Mouse (Mus musculus): ENCODE results near the gene Dnajc11.

Gene Dnajc11

DNA sequence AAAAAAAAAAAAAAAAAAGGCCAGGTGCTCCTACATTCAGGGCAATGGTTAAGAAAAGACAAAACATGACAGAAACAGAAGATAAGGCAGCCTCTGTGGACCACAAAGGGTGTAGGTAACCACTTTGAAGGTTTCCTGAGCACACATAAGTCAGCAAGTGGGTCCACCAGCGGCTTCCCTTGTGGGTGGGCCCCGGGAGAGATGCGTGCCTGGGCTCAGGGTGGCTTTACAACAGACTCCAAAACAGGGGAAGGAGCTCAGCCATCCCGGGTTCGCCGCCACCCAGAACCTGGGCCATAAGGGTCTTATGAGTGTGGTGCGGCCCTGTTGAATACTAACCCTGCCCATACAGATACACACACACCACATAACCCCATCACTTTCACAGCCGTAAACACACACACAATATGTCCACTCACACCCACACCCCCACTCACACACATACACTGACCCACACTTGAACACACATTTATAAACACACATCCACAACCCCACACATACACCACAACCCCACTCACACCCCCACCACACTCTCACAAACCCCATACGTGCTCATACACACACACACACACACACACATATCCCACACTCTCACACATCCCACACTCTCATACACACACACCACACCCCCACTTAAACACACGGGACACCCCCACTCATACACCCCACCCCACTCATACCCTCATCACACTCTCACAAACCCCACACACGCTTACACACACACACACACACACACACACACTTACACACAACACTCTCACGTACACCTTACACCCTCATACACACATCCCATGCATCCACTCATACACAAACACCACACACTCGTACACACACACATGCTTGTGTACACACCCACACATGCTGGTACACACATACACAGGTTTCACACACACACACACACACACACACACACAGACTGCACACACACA, 651 bp upstream of the Dnajc11 start:
- no peak for DNase-seq

DNA sequence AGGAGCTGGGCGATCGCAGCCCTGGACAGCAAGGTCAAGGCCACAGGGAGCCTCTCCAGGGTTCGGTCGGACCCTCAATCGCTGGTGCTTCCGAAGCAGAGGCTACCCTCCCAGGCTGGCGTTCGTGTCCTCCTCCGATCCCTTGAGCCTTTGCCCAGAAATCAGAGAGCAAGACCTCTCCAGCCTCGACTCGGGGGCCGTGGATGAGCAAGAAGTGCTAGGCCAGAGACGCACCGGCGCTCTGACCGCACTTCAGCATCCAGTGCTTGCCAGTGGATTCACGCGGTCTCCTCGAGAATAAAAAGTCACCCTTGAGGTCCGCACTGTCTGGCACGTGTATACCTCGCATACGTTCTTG, 703 bp downstream of the Dnajc11 start:
- no peak for DNase-seq

DNA sequence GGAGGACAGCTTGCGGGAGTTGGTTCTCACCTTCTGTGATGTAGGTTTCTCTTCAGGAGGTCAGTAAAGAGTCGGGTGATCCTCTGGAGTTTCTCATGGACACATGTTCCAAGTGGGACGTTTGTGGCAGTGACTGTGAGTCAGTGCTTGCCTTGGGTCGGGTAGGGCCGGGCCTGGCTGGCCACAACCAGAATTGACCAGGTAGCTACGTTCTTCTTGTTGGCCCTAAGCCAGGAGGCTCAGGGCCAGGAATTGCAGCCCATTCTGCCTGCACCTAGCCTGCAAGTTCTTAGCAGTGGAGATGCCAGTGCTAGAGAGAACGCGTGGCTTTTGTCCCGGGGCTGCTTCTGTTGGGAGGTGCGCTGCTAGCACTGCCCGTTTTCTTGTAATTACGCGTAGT, 4.0 kb downstream of the Dnajc11 start:
- no peak for DNase-seq

DNA sequence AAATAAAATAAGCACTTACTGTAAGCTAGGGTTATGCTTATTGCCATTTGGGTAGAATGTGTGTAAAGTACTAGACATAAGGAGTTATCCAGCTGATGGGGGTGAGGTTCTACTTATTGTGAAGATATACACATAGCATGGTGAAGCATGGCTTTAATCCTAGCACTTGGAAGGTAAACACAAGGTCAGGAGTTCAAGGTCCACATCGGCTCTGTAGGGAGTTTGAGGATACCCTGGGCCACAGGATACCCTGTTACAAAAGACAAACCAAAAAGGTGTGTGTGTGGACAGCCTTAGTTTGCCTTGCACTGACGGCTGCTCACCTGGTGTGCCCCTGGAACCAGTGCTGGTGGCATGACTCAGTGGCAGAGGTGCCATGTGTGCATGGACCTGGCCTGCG, 4.6 kb downstream of the Dnajc11 start:
- no peak for DNase-seq

DNA sequence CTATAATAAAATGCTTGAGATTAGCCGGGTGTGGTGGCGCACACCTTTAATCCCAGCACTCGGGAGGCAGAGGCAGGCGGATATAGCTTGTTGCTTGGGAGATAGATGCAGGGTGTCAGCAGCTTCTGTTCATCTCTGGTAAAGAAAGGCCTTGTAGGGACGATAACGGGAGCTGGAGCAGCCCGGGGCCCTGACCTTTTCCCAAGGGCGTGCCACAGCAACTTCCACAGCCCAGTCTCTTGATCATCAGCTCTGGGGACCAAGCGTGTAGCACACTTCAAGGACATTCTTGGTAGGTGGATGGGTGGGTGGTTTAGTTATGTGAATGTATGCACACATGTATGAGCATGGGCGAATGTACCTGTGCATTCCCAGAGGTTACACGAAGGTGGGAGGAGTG, 12.7 kb downstream of the Dnajc11 start:
- DNase-seq, result no peak

DNA sequence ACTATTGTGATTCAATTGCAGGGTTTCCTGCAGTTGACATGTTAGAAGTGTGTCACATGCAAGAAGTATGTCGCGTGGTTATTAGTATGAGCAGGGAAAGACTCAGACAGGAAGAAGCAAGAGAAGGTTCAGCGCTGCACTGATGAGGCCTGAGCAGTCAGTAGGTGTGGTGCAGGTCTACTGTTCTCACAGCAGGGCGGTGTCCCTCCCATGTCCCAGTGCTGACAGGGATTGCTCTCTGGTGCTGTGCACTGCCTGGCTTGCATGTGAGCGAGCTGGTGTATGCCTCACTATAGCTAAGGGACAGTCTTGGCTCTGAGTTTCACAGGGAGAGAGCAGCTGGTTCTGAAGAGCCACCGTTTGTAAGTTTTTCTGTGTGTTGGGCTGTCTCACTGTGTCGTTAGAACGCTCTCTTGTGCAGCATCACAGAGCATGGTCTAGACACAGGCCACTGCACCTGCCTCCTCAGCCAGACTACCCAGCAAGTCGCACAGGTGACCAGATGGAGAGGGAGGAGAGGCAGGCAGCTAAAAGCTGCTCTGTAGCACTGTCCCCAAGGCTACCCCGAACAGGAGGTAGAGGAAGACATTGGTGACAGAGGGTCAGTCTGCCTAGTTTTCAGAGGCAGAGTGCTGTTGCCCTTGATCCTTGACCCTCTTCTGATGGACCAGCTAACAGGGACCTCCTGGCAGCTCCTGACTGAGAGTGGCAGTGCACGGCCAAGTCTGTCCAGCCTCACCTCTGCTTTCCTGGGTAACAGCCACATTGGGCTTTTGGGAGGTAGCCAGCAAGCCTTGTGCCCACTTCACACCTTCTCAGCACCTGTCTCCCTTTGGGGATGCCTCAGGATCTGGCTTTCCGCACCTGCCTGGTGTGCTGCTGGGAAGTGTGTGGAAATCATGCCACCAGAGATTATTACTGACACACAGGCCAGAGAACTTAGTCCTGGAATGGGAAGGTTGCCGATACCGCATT, 15.3 kb downstream of the Dnajc11 start:
- DNase-seq, result no peak

DNA sequence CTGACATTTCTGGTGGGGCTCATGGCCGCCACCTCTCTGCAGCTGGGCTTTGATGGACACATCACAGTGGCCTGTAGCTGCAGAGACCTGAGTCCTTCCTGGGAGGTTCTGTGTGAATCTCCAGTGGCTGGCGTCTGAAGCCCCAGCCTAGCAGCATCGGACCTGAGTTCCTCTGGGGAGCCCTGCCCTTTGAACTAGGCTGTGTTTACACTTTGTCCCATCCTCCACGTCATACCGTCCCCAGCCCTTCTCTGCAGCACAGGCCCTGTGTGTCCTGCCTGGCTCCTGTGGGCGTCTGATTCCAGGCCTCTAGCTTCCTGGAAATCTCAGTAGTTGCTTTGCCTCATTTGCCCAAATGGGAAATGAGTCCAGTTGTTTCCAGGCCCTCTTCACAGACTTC, 19.7 kb downstream of the Dnajc11 start:
- no peak for DNase-seq

DNA sequence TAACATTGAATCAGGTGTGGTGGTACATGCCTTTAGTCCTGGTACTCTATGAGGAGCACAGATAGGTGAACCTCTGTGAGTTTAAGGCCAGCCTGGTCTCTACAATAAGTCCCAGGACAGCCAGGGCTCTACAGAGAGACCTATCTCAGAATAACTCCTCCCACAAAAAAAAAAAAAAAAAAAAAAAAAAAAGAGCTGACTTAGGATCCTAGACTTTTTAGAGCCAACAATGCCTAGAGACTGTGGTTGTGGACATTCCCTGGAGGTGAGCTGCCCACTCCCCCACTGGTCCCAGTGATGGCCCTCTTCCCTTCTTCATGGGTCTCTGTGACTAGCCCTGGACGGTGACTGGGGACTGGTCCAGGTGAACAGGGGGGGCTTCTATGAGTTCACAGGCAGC, 22.3 kb downstream of the Dnajc11 start:
- no peak for DNase-seq

DNA sequence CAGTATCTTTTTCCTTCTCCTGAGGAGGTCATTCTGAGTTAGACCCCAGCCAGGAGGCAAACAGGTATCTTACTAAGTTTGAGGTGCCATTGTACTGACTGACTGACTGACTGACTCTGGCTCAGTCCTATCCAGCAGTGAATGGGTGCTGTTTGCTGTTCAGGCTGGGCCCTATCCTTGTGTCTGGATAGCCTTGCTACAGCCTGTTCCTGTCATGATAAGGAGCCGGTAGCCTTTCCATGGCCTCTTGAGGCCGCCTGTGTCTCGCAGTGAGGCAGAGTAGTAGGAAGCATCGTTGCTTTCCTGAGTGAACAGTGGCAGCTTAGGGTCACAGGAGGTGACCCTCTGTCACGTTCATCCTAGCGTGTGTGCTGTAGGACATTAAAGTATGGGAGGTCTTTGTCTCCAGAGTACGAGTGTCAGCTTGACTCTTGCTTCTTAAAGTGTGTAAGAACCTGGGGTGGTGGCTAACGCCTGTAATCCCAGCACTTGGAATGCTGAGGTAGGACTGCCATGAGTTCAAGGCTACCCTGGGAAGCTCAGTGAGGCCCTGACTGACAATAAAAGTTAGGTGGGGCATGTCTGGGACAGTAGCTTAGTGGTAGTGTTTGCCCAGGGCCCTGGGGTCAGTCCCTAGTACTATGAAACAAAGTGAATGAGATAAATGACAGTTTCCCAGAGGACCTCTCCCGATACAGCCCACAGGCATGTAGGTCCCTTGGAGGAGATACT, 24.3 kb downstream of the Dnajc11 start:
- DNase-seq, result no peak

DNA sequence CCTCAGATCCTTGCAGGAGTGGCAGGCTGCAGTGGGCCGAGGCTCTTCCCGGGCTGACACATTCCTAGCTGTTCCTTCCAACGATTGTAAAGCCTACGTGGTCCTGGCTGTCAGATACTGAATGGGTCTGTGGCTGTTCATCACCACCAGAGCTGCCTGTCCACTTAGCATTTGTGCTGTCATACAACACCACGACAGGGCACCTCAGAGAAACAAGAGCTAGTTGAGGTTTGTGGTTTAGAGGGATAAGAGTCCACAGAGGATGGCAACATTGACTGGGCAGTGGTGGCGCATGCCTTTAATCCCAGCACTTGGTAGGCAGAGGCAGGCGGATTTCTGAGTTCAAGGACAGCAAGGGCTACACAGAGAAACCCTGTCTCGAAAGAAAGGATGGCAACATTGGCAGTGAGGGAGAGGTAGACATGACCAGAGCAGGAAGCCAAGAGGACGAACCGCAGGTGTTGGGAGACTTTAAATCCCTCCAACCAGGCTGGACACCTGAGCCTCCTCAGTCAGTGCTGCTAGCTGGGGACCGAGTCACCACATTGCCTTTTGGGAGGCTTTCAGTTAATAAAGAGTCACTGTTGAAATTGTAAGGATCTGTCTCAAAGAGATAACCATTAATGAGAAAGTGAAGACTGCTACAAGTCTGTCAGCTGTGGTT, 26.5 kb downstream of the Dnajc11 start:
- no peak for DNase-seq

DNA sequence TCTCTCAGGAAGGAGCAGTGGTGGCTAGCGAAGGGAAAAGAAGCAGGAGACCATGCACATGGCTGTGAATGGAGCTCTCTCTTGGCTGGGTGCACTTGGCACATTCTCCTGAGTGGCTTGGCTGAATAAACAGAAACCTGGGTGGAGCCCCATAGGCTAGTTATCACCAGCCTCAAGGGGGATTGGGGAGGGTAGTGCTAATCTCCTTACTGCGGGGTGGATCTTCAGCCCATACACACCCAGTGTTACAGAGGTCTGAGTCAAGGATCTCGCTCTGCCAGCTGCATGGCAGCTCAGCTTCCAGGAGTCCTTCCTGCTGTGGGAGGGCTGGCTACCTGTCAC, 27.0 kb downstream of the Dnajc11 start:
- no peak for DNase-seq

DNA sequence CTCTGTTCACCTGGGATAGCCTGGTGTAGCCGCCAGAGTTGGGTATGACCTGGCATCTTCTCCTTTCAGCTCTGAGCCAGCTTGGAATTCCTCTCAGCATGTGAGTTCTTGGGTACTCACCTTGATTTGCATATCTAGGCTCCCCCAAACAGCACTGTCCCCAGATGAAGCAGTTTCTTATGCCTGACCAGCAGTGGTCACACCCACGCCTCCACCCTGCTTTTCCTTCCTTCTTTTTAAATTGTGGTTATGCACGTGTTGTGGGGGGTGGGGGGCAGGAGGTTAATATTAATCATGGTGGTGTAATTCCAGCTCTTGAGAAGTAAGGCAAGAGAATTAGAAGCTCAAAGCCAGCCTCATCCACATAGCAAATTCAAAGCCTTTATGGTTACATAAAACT, 29.3 kb downstream of the Dnajc11 start:
- DNase-seq, result peak; percentile 54 to 60

DNA sequence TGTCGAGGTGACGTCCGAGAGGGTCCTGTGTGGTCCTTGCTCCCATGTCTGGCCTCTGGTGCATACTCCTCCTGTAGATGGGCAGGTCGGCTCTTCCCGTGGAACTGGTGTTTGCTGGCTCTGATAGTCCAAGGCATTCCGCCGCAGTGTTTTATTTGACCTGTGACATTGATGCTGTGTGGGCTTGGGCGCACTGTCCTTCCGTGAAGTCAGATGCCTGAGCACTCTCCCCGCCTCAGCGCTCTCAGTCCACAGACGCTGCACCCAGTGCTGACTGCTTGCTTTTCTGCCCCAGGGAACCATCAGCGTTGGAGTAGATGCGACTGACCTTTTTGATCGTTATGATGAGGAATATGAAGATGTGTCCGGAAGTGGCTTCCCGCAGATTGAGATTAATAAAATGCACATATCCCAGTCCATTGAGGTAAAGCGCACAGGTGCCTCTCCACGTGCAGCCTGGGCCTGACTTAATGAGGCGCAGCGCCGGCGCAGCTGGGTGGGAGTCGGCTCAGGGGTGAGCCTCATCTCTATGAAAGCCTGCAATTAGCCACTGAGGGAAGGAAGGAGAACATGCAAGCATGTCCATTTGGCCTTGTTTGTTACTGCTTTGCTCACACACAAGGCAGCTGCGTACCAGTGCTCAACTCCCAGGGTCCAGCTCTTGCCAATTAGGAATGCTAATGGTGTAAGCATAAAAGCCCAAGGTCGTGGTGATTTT, 34.9 kb downstream of the Dnajc11 start:
- no peak for DNase-seq

DNA sequence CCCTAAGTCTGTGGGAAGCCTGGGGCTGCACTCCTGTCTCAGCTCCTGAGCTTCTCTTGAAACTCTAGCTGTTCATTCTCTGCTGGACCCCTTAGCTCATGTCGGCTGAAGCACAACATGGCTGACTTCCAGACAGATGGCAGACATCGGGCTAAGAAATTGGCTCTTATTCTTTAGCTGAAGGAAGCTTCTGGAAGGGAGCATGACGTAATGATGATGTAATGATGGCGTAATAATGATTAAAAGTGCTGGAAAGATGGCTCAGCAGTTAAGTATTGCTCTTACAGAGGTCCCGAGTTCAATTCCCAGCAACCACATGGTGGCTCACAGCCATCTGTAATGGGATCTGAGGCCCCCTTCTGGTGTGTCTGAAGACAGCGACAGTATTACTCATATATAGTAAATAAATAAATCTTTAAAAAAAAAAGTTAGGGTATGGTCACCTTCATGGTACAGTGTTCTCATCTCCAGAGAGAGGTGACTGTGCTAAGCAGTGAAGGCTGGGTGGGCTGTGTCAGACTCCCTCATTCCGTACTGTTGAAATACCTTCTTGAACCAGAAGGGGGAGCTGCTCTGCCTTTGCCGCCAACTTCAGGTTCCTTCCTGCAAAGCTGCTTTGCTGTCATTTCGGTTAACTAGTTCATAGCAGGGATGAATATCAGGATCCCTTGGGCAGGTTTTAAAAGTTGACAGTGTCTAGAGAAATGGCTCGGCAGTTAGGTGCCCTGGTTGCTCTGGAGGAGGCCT, 38.9 kb downstream of the Dnajc11 start:
- peak; percentile 59 to 61 for DNase-seq

DNA sequence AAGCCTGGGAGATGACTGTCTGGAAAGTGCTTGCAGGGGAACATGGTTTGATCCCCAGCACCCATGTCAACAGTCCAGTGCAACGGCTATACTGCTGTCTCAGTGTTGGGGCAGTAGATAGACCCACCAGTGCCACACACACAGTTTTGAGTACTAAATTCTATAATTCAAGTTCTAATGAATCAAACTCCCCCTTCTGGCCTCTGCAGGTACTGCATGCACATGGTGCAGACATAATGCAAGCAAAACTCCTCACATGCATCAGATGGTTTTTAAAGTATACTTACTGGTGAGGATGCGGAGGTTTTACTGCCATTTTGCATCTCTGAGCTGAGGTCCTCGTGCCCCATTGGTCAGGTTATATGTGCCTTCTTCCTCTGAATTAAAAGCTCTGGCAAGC, 42.0 kb downstream of the Dnajc11 start:
- DNase-seq, result peak; percentile 73 to 79

DNA sequence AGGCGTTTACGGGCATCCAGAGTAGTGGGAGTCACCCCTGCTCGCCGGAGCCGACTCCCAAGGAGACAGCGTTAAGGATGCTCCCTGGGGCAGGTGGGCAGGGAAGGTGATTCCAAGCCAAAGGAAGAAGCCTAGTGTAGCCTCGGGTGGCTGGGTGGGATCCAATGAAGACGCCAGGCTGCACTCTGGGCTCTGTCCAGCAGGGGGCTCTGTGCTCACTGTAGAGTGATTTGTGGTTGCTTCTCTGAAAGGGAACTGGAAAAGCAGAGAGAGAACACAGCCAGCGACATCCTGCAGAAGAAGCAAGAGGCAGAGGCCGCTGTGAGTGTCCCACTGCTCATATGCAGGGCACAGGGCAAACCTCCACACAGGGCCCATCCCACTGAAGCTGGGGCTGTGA, 44.3 kb downstream of the Dnajc11 start:
- DNase-seq, result peak; percentile 92 to 94

DNA sequence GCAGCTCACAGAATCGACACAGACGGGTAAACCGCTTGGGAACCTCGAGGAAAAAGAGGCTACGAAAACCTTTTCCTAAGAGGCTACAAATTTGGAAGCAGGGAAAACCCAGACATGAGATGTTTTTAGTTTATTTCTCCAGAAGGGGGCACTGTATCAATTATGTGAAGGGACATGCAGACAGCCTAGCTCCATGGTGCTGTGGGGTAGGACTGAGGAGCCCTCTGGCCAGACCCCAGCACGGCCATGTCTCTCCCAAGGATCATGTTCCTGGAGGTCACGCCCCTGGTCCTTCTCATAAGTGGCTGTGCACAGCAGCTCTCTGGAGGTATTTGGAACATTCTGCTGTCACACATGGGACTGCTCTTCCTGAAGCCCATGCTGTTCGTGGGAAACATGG, 47.2 kb downstream of the Dnajc11 start:
- peak in 1 of 2 experiments; percentile 22 for DNase-seq

DNA sequence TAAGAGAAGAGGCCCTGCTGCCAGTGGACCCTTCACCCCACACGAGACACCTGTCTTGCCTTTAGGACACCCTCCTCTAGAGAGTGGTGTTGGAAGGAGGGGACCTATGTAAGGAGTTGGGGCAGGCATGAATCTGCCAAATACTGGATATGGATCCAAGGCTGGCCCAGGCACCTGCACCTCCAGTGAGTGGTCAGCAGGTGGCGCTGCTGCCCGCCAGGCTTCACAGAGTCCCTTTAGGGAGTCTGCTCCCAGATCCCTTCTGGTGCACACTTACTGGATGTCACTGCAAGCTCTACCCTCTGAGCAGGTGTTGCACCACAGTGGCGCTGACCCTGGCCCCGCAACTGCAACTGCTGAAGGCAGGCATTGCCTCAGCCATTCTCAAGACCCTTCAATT, 47.9 kb downstream of the Dnajc11 start:
- DNase-seq, result peak; percentile 83 to 85

DNA sequence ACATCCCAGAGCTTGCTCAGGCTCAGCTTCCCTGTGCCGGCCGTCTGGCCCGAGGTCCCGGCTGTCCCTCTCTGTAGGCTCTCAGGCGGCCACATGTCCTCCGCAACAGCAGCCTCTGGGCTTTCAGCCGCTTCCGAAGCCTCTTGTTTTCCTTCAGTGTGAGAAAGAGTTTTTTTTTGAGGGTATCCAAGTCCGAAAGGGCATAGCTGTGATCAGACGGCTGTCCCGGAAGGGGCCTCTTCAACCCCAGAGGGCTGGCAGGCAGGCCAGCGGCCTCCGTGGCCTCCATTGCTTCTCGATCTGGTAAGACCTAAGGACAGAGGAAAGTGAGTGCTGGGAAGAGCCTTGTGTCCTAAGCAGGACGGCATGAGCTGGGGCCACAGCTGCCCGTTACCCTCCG, 49.6 kb downstream of the Dnajc11 start:
- no peak for DNase-seq

DNA sequence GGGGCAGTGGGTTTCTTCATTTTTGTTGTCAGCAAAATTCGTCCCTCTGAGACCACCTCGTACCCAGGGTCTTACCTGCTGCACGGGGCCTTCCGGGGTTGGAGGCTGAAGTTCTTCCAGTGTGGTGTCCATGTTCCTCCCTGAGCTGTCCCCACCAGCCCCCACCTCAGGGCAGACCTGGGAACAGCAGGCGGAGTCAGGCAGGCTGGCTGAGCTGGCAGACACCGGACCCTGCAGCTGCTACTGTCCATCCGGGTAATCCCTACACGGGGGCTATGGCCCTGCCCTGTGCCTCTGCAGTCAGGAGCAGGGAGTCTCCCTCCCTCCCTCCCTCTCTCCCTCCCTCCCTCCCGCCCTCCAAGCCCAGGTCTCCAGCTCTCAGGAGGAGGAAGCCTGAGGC, 50.1 kb downstream of the Dnajc11 start:
- no peak for DNase-seq

DNA sequence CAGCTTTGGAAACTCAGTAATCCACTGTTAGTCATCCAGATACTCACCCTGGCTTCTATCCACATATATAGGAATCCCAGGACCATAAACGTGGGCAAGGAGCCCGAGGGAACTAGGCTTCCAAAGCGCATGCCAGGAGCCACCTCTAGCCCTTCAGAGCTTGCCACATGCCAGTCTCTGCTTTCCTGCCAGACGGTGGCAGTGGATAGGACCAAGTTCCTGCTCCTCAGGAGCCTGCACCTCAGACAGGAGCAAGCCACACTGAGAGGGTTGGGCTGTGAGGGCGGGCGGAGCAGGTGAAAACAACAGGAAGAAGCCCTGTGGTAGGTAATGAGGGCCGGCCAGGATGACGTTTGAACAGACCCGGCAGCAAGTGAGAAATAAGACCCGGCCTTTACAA, 52.4 kb downstream of the Dnajc11 start:
- DNase-seq, result no peak

Data from B cell, adult 2 months (primary cell).